Mouse (Mus musculus) C3H10T1/2 (cell line): ENCODE measurements around the gene Sirt1. TPM values are rescaled to one million over a fixed set of nuclear protein-coding genes. Genes with fewer than 3 reads are reported as not detected.

ENCODE experiments used
- polyA plus RNA-seq, 2 experiments: library from polyadenylated mRNA; unstranded; fragments of >200 nt; fragmentation: generic; extraction: Trizol; gene quantifications; one replicate each; pipeline ENCODE4 v1.2.1; 2012; ENCODE audit warnings: missing spikeins in 2 of 2

Sirt1 gene
- 1 to 10 TPM in 1 of 2 experiments, under 1 TPM in 1; 0.42 to 2.1 TPM for polyA plus RNA-seq

DNA sequence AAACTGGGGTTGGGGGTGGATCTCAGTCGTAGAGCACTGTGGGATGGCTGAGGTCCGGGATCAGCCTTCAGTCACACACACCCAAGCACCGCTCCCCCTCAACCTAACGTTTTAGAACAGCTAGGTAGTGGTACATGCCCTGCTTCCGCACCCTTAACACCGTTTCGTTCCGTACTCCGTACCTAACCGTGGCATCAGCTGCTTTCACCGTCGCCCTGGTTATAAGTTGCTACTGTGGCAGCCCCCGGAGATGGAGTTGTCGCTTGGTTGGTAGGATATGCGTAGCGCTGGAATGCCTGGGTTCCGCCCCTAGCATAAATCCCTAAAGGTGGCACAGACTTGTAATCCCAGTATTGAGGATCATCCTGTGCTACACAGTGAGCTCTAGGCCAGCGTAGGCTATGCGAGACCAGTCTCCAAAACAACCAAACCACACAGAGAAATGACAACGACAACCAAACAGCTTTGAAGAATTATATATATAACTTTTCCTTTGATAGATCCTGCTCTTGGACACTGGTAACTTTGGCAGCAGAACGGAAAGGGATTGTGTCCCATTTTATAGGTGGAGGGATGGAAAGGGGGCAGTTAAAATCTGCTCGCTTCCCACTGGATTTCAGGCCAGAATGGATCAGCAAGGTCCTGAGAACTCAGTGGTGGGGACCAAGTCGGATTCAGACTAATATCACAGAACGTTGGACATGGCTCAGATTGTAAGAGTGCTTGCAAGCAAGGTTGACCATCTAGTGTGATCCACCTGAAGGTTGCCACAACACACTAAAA lies at the start of gene Sirt1:
Sirt1 (minus strand) TSS at position 207 of the 783 bp plus-strand sequence.

GRCm38 (mm10) chr10:63429785-63430305 lies 48.3 kb upstream of the Sirt1 start, which contains the start of gene Ctnna3:
Gene Ctnna3, plus strand, starts transcription at chr10:63430098.

DNA sequence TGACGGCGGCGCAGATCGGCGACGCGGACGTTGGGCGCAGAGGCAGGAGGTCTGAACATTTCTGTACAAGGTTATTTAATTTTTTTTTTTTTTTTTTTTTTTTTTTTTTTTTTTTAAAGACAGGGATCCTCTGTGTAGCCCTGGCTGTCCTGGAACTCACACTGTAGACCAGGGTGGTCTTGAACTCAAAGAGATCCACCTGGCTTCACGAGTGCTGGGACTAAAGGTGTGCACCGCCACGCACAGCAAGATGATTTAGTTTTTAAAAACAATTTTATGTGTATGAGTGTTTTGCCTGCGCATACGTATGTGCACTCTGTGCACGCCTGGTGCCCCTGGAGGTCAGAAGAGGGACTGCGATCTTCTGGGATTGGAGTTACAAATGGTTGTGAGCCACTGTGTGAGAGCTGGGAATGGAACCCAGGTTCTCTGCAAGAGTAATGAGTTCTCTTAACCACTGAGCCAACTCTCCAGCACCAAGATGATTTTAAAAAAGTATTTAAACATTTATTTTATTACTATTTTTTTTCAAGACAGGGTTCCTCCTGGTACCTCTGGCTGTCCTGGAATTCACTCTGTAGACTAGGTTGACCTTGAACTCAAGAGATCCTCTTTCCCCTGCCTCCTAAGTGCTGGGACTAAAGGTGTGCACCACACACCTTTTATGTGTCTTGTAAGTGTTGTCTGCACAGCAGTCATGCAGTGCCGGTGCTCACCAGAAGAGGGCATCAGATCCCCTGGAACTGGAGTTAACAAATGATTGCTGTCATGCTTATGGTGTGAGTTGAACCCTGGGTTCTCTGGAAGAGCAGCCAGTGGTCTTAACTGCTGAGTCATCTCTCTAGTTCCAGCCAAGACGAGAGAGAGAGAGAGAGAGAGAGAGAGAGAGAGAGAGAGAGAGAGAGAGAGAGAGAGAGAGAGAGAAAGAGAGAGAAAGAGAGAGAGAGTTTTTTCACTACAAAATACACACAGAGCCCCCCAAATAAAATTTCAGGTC lies 40.5 kb upstream of the Sirt1 start, which contains the start of gene Gm7075:
Gm7075 (minus strand) TSS at position 51 of the 997 bp plus-strand sequence.

DNA sequence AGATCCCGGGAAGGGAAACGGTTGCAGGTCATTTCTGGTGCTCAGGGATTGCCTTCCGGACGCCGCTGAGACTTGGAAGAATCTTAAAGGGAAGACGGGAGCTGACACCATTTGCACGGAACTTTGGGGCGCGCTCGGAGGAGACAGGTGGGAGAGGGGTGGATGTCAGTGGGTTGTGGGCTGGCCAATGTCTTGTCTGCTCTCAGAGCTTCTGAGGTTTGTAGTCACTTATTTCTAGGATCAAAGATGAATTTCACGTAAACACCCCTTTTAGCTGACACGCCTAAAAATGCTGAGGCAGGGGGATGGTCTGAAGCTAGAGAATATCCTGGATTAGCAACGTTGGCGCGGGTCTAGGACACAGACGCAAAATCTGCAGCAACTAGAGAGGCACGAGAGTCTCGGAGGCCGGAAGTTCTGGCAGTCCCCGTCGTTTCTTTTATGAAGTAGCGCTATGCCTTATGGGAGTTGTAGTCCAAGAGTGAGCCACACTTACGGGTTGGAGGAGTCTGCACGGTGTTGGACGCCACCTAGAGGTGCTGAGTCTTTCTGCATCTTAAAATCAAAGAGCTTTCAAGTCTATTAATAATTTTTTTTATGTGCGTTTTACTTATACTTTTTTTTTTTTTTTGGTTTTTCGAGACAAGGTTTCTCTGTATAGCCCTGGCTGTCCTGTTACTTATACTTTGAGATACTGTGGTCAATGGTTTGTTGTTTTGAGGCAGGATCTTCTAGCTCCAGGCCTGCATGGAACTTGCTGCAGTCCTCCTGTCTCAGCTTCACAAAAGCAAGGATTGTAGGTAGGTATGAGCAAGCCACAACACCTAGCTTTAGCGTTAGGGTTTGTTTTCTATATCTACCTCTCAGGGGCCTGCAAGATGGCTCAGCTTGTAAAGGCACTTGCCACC lies 1.1 kb upstream of the Sirt1 start, which contains the start of gene Dnajc12:
Dnajc12 (plus strand) TSS at position 72 of the 908 bp plus-strand sequence.

Other genes with a start within 250 kb of the Sirt1 start
- not detected for gene Mypn, start 177.8 kb downstream of the Sirt1 start, polyA plus RNA-seq
- 1 to 10 TPM in 1 of 2 experiments, under 1 TPM in 1; 0.95 to 8.3 TPM for gene Herc4, start 137.9 kb downstream of the Sirt1 start, polyA plus RNA-seq
- gene Dnajc12, start 739 bp upstream of the Sirt1 start, polyA plus RNA-seq: 1 to 10 TPM in 1 of 2 experiments, under 1 TPM in 1; 0.78 to 4.3 TPM
- gene Gm7075, start 40.1 kb upstream of the Sirt1 start, polyA plus RNA-seq: not detected
- gene Ctnna3, start 48.4 kb upstream of the Sirt1 start, polyA plus RNA-seq: under 1 TPM in 1 of 2 experiments, not detected in 1; 0.05 TPM